ENCODE assay signal across 9 mouse cellular contexts in genomic region chr1:38799304-38799703, GRCm38 (mm10). TPM values are rescaled to one million over a fixed set of nuclear protein-coding genes. Genes with fewer than 3 reads are reported as not detected.
DNase-seq lines count a peak whose midpoint lies in the region; ATAC-seq and TF ChIP-seq lines count a peak whose summit lies in the region.
"Had no signal": no experiment of that assay in that cellular context is flagged by ENCODE, and none has a peak within 500 bp of the region (broad histone marks: within the 10 kb centered on the region; RNA-seq: fewer than 3 reads in every experiment).

No protein-coding gene starts in this region.

- no peak overlapping the region for H3K4me2 ChIP-seq in hindbrain, embryonic 16.5 days (ENCODE audit: low read length)
- H3K4me2 ChIP-seq: embryonic facial prominence, embryonic 12.5 days had no signal

- H3K4me3 ChIP-seq in hindbrain, embryonic 16.5 days (ENCODE audit: low read length) = no peak overlapping the region
- H3K4me3 ChIP-seq: embryonic facial prominence, embryonic 12.5 days had no signal

- peaks cover 32% of the 10 kb centered on the region for H3K36me3 ChIP-seq in hindbrain, embryonic 16.5 days (ENCODE audit: control insufficient read depth, insufficient read depth, low read length)
- H3K36me3 ChIP-seq: embryonic facial prominence, embryonic 12.5 days had no signal

- CTCF ChIA-PET in Patski (lab: Charles Lee) = interaction anchor here (0.6 to 1.8 kb wide), 3 partner anchors 9 to 135 kb away, joined by 3 to 9 read pairs (median 3); no protein-coding TSS in a partner anchor

- peak; percentile 79 for TF ChIP-seq CTCF in Patski (IDR thresholded peaks at IDR 0.05)

- H3K9me3 ChIP-seq in hindbrain, embryonic 16.5 days (ENCODE audit: control insufficient read depth, low read length) = no peaks in the 10 kb centered on the region
- H3K9me3 ChIP-seq: embryonic facial prominence, embryonic 12.5 days had no signal

- intact Hi-C loops in heart, postnatal 10 days (cut with DNase I) = no loop called here
- intact Hi-C loops in heart, postnatal 25 days (cut with DNase I) = no loop called here

- H3K9ac ChIP-seq in hindbrain, embryonic 16.5 days (ENCODE audit: low read depth, low read length) = no peak overlapping the region
- H3K9ac ChIP-seq: embryonic facial prominence, embryonic 12.5 days had no signal

- no peaks in the 10 kb centered on the region for H3K4me1 ChIP-seq in hindbrain, embryonic 16.5 days (ENCODE audit: control insufficient read depth, insufficient read depth, low read depth, low read length)
- H3K4me1 ChIP-seq: embryonic facial prominence, embryonic 12.5 days had no signal

- H3K27me3 ChIP-seq in Patski = no peaks in the 10 kb centered on the region
- no peaks in the 10 kb centered on the region for H3K27me3 ChIP-seq in hindbrain, embryonic 16.5 days (replicated peaks; ENCODE audit: control insufficient read depth, insufficient read depth, low read length)
- H3K27me3 ChIP-seq: embryonic facial prominence, embryonic 12.5 days had no signal

- POLR2A ChIA-PET in Patski (lab: Charles Lee) = no interaction called here

- in situ Hi-C loops in Patski (cut with MboI; ENCODE audit: low pct_unique_long_range_greater_than_20kb) = no loop called here

- 41% methylated on average over 3 of the region's 3 CpGs for WGBS in hindbrain, embryonic 16.5 days

- peak; percentile 13 to 31 for DNase-seq in heart, postnatal 10 days
- no peak for DNase-seq in heart, postnatal 25 days (ENCODE audit: low spot score)
- DNase-seq in B cell, adult 2 months = peak; percentile 40 to 44
- no peak for DNase-seq in Patski (ENCODE audit: low read depth, low spot score)
- DNase-seq in neural tube, embryonic 10.5 days (ENCODE audit: extremely low spot score, low spot score) = peak; percentile 36
- DNase-seq in layer of hippocampus, postnatal 36 days = no peak
- no peak for DNase-seq in layer of hippocampus, adult 9-11 months

- H3K27ac ChIP-seq in hindbrain, embryonic 16.5 days (ENCODE audit: low read depth, low read length) = no peak overlapping the region
- H3K27ac ChIP-seq: embryonic facial prominence, embryonic 12.5 days had no signal

- no peak for ATAC-seq in Patski
- ATAC-seq in hindbrain, embryonic 16.5 days = peak; percentile 53

RNA-seq across cellular contexts. Expression of gene Lonrf2, which starts 37.2 kb away (rescaled TPM):
- total RNA-seq in heart, postnatal 10 days (2021) = 1 to 10 TPM; 2.1 to 3.9 TPM
- total RNA-seq in heart, postnatal 25 days (2021) = 1 to 10 TPM; 3.4 to 4.2 TPM
- 0.62 TPM for polyA plus RNA-seq in Patski (2021)
- 18.4 and 23.0 TPM in 2 replicates for polyA plus RNA-seq in hindbrain, embryonic 16.5 days (2015; fragmentation: Nextera tagmentation; extraction: Ambion mirVana)
- 100 to 1,000 TPM; 106 to 109 TPM for total RNA-seq in layer of hippocampus, postnatal 36 days (2021)

Comparison
In these comparisons a context has a peak if more than half of its experiments do, and no peak if none do; other contexts are left out.
1. DNase-seq: peak in heart, postnatal 10 days (2 of 2), B cell, adult 2 months (2 of 2) and neural tube, embryonic 10.5 days (single experiment); none in heart, postnatal 25 days (single experiment), Patski (single experiment), layer of hippocampus, postnatal 36 days (0 of 2) and layer of hippocampus, adult 9-11 months (single experiment).
2. RNA of gene Lonrf2, which starts 37.2 kb away (total RNA-seq): 106 to 109 TPM in layer of hippocampus, postnatal 36 days; 3.4 to 4.2 TPM in heart, postnatal 25 days and 2.1 to 3.9 TPM in heart, postnatal 10 days; every median in the first group is over 10 times any median in the second.